Mouse (Mus musculus): ENCODE results near the gene Zfp654.
A peak's percentile ranks its signal among the peaks of the same experiment; 100 is the strongest.

Gene Zfp654

DNA sequence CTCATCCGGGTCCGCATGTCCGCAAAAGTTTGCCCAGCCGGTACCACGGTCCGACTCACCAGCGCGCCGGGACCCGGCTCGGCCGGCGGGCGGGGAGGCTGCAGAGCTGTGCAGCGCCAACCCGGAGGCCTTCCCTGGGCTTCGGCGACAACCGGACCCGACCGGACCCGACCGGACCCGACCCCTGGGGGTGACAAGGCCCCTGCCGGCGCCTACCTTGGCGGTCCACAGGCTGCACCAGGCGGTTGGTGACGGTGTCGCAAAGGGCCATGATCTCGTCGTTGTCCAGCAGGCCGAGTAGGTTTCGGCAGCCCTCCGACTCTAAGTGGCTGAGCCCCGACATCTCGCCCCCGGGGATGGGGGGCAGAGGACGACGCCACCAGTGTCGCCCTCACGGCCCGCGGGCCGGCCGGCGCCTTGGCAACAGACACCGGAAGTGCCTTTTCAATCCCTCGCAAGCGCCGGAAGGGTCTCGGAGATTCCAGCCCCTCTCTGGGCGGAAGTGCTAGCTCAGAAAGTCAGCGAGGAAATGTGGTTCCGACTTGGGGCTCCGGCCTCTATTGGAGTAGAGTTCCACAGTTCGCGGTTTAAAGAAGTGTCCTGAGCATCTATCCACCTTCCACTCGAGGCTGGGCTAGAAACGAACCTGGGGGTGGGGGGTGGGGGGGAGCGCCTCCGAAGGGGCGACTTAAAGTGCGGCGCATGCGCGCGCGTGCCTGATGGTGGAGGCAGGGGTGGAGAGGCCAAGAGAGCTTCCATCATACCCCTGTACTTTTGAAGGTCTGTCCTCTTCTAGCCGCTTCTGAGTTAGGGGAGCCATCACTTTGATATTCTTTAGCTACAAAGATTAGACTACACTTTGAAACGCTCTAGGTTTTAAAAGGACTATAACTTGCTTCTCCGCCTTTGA, 80.7 kb downstream of the Zfp654 start, which contains the start of gene 4930453N24Rik:
4930453N24Rik (minus strand) TSS at position 641 of the 910 bp plus-strand sequence.
- peak; percentile 91 for DNase-seq (ENCODE audit: low read depth, low spot score)

DNA sequence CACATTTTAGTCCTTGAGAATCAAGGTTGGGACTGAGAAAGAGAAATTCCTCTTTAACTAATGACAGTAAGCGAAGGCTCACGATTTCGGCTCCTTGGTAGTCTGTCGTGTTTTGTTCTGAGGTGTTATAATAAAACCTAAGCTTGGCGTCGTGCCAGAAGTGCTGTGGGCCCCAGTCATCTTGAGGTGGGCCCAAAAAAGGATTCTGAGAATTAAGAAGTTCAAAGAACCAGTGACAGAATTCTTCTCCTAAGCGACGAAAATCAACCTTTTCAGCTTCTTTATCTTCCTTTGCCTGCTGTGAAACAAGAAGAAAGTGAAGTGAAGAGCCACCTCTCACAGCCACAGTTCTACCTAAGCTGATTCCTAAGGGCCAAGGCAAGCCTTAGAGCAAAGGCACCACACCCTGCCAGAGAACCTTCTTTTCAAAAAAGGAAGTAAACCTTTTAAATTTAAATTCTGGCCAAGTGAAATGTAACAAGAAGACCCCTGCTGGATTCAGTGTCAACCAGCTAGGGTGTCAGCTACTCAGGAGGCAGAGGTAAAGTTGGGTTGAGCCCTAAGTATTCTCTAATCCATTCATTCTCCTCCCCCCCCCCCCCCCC, 84.7 kb downstream of the Zfp654 start:
- DNase-seq (ENCODE audit: low read depth, low spot score), result no peak

DNA sequence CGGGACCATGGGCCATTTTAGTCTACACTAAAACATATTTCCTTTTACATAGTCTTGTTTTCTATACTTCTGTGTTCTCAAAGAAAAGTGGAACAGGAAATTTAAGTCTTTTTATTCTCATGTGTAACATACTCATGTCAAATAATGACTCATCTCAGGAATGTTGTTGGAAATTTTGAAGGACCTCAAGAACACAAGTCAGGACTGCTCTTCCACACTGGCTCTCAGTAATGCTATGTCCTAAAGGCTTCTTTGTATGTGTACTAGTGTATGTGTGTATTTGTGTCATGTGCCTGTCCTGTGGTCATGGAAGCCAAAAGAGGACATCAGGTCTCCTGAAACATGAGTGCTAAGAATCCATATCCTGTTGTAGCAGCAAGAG, 92.2 kb downstream of the Zfp654 start:
- no peak for DNase-seq (ENCODE audit: low read depth, low spot score)

DNA sequence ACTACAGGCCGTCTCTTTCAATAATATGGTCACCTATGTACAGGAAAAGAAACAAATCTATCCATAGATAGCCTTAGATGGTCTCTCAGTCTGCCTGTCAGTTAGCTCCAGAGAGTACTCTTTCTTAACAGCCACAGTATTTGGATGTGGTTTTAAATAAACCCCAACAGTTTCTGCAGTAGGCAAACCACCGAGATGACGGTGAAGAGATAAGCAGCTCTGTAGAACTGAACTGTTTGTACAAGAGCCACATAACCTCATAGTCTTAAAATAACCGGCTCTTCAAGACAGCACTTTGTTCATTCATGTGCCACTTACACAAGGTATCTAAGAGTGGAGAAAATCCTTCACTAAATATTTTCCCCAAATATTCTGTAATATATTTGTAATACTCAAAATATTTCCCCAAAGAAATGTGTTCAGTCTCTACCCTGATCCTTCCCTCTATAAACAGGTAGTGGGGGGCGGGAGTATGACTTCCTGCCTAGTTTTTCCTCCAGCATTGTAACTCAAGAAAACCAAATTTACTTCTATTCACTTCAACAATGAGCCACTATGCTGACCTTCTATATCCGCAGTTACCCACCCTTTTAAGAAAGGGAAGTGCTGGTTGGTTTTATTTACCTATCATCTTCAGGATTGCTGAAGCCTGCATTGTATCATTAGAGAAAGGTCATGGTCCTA, 92.7 kb downstream of the Zfp654 start:
- no peak for DNase-seq (ENCODE audit: low read depth, low spot score)

DNA sequence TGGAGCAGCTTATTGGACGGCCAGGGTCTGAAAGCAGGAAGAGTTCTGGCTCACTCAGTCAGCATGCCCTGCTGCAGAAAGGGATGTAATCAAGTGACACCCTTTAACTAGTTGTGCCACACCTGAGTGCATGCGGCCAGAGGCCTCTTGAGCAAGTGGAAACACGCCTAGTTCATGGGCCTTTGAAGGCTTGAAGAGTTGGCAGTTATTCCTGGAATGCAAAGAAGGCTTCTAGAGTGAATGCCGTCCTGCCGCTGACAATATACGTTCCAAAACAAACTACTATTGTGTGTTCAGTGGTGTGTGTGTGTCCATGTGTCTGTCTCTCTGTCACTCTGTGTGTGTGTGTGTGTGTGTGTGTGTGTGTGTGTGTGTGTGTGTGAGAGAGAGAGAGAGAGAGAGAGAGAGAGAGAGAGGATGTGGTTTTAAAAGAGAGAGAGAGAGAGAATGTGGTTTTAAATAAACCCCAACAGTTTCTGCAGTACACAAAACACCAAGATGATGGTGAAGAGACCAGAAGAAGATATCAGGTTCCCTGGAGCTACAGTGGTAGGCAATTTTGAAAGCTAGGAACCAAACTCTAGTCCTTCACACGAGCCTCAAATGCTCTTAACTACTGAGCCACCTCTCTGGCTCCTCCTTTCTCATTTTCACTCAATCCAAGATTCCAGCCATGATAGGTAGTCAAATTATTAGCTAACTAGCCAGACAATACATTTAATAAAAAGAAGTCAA, 93.6 kb downstream of the Zfp654 start:
- no peak for DNase-seq (ENCODE audit: low read depth, low spot score)

DNA sequence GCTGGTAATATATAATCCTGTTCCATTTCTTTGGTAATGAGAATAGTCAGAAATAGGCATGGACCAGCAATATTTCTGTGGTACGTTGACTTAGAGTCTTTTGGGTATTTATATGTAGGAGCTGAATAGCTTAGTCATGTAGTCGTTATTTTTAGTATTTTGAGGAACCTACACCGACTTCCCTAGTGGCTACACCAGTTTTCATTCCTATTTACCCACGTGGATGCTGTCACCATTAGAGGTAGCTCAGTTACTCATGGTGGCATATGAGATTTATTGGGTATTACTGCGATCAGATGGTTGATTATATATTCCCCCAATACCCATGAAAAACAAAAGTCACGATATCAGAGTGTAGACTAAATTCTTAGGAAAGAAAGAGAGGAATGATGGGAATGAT, 95.1 kb downstream of the Zfp654 start:
- no peak for DNase-seq (ENCODE audit: low read depth, low spot score)

DNA sequence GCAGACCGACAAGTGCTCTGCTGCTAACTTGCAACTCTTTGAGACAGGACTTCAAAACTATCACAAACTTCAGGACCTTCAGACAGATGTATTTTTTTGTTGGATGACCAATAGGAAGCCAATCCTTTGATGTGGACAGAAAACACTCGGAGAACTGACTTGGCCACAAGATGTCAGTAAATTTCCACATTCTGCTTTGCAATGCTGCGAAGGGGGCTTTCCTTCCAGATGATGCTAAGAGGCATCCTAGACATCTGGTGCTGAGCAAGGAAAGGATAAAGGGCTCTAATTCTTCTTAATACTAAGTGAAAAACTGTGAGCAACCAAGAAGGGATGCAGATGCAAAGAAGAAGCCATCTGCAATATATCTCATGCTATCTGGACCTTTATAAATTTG, 96.7 kb downstream of the Zfp654 start:
- peak; percentile 63 for DNase-seq (ENCODE audit: low read depth, low spot score)

DNA sequence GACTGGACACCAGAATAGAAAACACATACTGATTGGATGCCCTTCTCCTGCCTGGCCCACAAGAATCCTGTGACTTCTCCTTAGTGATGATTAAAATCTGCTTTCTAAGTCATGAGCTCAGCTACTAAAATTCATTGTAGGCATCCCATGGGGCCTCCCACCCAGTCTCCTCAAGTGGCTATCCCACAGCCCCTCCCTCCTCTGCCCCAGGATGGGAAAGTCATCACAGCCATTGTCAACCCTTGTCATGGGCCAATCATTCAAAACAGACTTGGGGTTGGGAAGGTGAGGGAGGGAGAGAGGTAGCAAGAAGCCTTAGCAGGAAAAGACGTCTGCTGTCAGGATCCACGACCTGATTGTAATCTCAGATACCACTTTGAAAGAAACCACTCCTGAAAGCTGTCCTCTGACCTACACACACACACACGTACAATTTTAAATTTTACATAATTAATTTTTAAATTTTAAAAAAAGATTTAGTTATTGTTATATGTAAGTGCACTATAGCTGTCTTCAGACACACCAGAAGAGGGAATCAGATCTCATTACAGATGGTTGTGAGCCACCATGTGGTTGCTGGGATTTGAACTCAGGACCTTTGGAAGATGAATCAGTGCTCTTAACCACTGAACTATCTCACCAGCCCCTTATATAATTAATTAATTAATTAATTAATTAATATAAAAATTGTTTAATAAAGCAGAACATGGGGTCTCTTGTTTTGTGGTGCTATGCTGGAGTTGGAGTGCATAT, 97.3 kb downstream of the Zfp654 start:
- DNase-seq (ENCODE audit: low read depth, low spot score), result no peak

DNA sequence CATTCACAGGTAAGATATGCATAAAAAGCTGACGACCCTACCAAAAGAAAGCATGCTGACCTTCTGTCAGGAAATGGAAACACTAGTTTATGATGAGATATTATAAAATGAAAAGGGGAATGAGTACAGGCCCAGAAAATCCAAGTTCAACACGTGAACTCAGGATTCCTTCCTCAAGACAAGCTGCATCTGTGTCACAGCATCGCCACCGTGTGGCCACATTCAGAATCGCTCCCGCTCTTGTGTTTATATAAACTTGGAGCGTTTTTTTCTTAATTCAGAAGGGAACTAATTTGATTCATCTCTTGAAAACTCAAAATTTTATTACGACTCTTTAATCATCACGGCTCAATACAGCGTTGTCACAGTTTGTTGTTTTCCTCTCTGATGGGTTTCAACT, 103.2 kb downstream of the Zfp654 start:
- peak; percentile 78 for DNase-seq (ENCODE audit: low read depth, low spot score)

DNA sequence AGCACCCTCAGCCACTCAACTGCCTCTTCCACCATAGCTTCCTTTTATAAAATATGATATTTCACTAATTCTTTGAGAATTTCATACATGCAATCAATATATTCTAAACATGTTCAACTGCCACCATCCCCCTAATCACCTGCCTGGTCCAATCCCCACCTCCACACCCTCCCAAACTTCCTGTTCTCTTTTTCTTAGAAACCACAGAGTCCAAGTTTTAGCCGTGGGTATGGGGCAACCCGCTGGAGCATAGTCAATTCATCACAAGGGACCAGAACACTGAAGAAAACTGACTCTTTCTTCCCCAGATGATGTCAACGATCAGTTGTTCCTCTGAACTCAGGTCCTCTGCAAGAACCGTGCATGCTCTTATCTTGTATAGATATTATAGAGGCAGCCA, 106.4 kb downstream of the Zfp654 start:
- no peak for DNase-seq (ENCODE audit: low read depth, low spot score)

DNA sequence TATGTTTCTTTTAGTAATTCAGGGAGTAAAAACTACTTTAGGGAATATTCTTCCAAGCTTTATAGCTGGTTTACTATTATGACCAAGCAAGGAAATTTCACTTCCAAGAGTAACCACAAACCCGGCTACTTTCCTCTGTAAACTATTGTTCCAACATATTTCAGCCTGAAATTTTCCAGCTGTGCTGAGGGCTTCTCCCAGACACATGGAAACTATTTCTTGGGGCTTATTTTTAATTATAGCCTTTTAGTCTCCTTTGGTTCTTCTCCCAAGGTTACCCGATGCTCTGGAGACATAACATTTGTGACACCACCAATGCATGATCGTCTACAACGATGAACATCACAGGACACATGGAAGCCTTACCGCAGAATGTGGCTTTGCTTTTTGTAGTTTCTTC, 114.2 kb downstream of the Zfp654 start:
- DNase-seq (ENCODE audit: low read depth, low spot score), result no peak
